Mouse (Mus musculus) limb, embryonic 14.5 days (tissue): ENCODE measurements at regions not wholly inside any gene's neighbourhood (a gene's known extent, or its start where the extent isn't known, plus 50 kb on each side); places are given as distances from the start of the nearest gene placed in this dataset.
A peak's percentile ranks its signal among the peaks of the same experiment; 100 is the strongest.

Experiments
- ATAC-seq: fragments of 200-750 bp; cut with Nextera tagmentation; 2 replicates; pipeline ENCODE4 v1.8.0; 2017; ENCODE audit warnings: low read depth, moderate number of reproducible peaks, moderate TSS enrichment; ENCODE audit not compliant: low FRiP score
- DNase-seq: peaks from one replicate; pipeline ENCODE4 v3.0.0-alpha.2; 2015; ENCODE audit warnings: low spot score
- H3K27ac ChIP-seq: fragments of 300-500 bp; sonication (generic); replicated peaks from 2 replicates; pipeline ENCODE4 v1.5.1; 2014; ENCODE audit warnings: low read depth, mild to moderate bottlenecking, low read length, moderate library complexity, mixed read lengths
- H3K27me3 ChIP-seq: fragments of 300-500 bp; sonication (generic); 2 replicates; pipeline ENCODE4 v1.6.1; 2014; ENCODE audit warnings: low read length, mixed read lengths; ENCODE audit not compliant: control insufficient read depth, insufficient read depth
- H3K36me3 ChIP-seq: fragments of 300-500 bp; sonication (generic); 2 replicates; pipeline ENCODE4 v1.6.1; 2014; ENCODE audit warnings: mild to moderate bottlenecking, low read length, moderate library complexity, mixed read lengths; ENCODE audit not compliant: control insufficient read depth, insufficient read depth
- H3K4me1 ChIP-seq: fragments of 300-500 bp; sonication (generic); 2 replicates; pipeline ENCODE4 v1.6.1; 2014; ENCODE audit warnings: antibody characterized with exemption, low read length, mixed read lengths; ENCODE audit not compliant: control insufficient read depth, insufficient read depth
- H3K4me2 ChIP-seq: fragments of 300-500 bp; sonication (generic); replicated peaks from 2 replicates; pipeline ENCODE4 v1.6.1; 2014; ENCODE audit warnings: low read depth, mild to moderate bottlenecking, low read length, moderate library complexity; ENCODE audit not compliant: severe bottlenecking
- H3K4me3 ChIP-seq: fragments of 300-500 bp; sonication (generic); replicated peaks from 2 replicates; pipeline ENCODE4 v1.5.1; 2014; ENCODE audit warnings: low read length
- H3K9ac ChIP-seq: fragments of 300-500 bp; sonication (generic); 2 replicates; pipeline ENCODE4 v1.6.1; 2014; ENCODE audit warnings: mild to moderate bottlenecking, low read depth, low read length, moderate library complexity; ENCODE audit not compliant: severe bottlenecking
- H3K9me3 ChIP-seq: fragments of 300-500 bp; sonication (generic); 2 replicates; pipeline ENCODE4 v1.6.1; 2016; ENCODE audit warnings: low read length; ENCODE audit not compliant: control insufficient read depth
- POLR2A ChIP-seq: fragments of 200-500 bp; IDR thresholded peaks from 2 replicates; pipeline ENCODE4 v1.8.0; 2012; ENCODE audit warnings: inconsistent platforms, mild to moderate bottlenecking, moderate library complexity, borderline replicate concordance; ENCODE audit not compliant: insufficient read depth, insufficient read length; ENCODE audit errors: extremely low read depth
- WGBS: fragments of 180-500 bp; shearing (Covaris S2); extraction: QIAGEN DNeasy Blood & Tissue Kit; methylation state at CpG from one replicate; pipeline ENCODE4 v1.1.7; 2014; 5-methylcytosine and 5-hydroxymethylcytosine counted together

GRCm38 (mm10) chr12:80035500-80036271, 77.1 kb downstream of the Zfp36l1 start:
- Histone ChIP-seq H3K4me1 (peaks cover 13% of the 10 kb centered on the region), H3K4me2 (no peak overlapping the region), H3K9ac (no peak overlapping the region), H3K36me3 (no peaks in the 10 kb centered on the region), H3K27ac (no peak overlapping the region), H3K9me3 (no peaks in the 10 kb centered on the region), H3K27me3 (no peaks in the 10 kb centered on the region), H3K4me3 (no peak overlapping the region)
- ATAC-seq (no peak), DNase-seq (no peak)
- no peak for TF ChIP-seq POLR2A
- 63% methylated on average over 6 of the region's 6 CpGs for WGBS

DNA sequence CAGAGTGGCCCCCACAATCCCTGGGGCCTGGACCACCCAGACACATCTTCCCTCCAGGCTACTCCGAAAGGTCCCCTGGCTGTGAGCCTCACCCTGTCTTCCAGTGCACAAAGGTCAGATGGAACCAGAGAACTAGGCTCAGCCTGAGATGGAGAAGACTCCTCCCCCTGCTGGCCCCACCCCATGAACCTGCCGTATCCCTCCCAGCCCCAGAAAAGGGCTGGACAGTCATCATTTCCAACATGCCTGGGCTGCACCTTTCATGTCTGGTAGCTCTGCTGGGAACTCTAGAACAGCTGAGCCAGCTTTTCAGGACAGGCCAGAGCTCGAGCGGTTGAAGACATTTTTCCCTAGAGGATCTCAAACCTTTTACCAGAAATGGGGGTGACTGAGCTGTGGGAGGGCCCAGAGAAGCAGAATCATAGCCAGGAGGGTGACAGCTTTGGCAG, 77.8 kb downstream of the Zfp36l1 start:
- Histone ChIP-seq H3K4me3 (no peak overlapping the region), H3K36me3 (no peaks in the 10 kb centered on the region), H3K4me1 (peaks cover 13% of the 10 kb centered on the region), H3K27me3 (no peaks in the 10 kb centered on the region), H3K9ac (no peak overlapping the region), H3K27ac (no peak overlapping the region), H3K4me2 (no peak overlapping the region), H3K9me3 (no peaks in the 10 kb centered on the region)
- WGBS: 33% methylated on average over 4 of the region's 4 CpGs
- ATAC-seq (no peak), DNase-seq (peak; percentile 34)
- TF ChIP-seq POLR2A: no peak

GRCm38 (mm10) chr12:80034100-80034499, 78.7 kb downstream of the Zfp36l1 start:
- H3K9me3 ChIP-seq: no peaks in the 10 kb centered on the region
- no peak for DNase-seq
- H3K4me1 ChIP-seq: peaks cover 13% of the 10 kb centered on the region
- no peak overlapping the region for H3K4me2 ChIP-seq
- H3K27me3 ChIP-seq: no peaks in the 10 kb centered on the region
- 92% methylated on average over 5 of the region's 5 CpGs for WGBS
- H3K9ac ChIP-seq: no peak overlapping the region
- TF ChIP-seq POLR2A: no peak
- no peak for ATAC-seq
- H3K4me3 ChIP-seq: no peak overlapping the region
- H3K36me3 ChIP-seq: no peaks in the 10 kb centered on the region
- H3K27ac ChIP-seq: no peak overlapping the region

GRCm38 (mm10) chr12:80032520-80032919, 80.3 kb downstream of the Zfp36l1 start:
- H3K9me3 ChIP-seq: no peaks in the 10 kb centered on the region
- 41% methylated on average over 3 of the region's 3 CpGs for WGBS
- ATAC-seq: no peak
- H3K27me3 ChIP-seq: no peaks in the 10 kb centered on the region
- no peaks in the 10 kb centered on the region for H3K36me3 ChIP-seq
- H3K9ac ChIP-seq: no peak overlapping the region
- peaks cover 15% of the 10 kb centered on the region for H3K4me1 ChIP-seq
- no peak overlapping the region for H3K27ac ChIP-seq
- H3K4me2 ChIP-seq: no peak overlapping the region
- no peak for TF ChIP-seq POLR2A
- DNase-seq: no peak
- no peak overlapping the region for H3K4me3 ChIP-seq

GRCm38 (mm10) chr12:80028301-80028700, 84.5 kb downstream of the Zfp36l1 start:
- H3K9ac ChIP-seq: no peak overlapping the region
- no peak overlapping the region for H3K27ac ChIP-seq
- no peak overlapping the region for H3K4me3 ChIP-seq
- H3K4me2 ChIP-seq: no peak overlapping the region
- H3K36me3 ChIP-seq: no peaks in the 10 kb centered on the region
- ATAC-seq (no peak), DNase-seq (no peak)
- H3K9me3 ChIP-seq: no peaks in the 10 kb centered on the region
- TF ChIP-seq POLR2A: no peak
- no peaks in the 10 kb centered on the region for H3K27me3 ChIP-seq
- WGBS: 46% methylated on average over 3 of the region's 3 CpGs
- peaks cover 12% of the 10 kb centered on the region for H3K4me1 ChIP-seq
